Mouse (Mus musculus) layer of hippocampus, adult 8-10 months (tissue): ENCODE measurements around the gene Gm13271. TPM values are rescaled to one million over a fixed set of nuclear protein-coding genes. Genes with fewer than 3 reads are reported as not detected.
"Not testable (repeated sequence)": the region's sequence is repeated elsewhere in the genome, so short reads cannot be mapped to it uniquely, and the experiment has no call there.

Experiments
- DNase-seq, 2 experiments: peaks; one replicate each; pipeline ENCODE4 v3.0.0; 2022; ENCODE audit warnings: low spot score in 2 of 2
- total RNA-seq, 4 experiments: library from RNA; stranded (reverse); gene quantifications; 2 replicates each; pipeline ENCODE4 v1.2.4; 2022

Gene Gm13271
- total RNA-seq, 4 experiments from 2014 or later = not detected

GRCm38 (mm10) chr4:88759610-88760268, 5.1 kb downstream of the Gm13271 start, which contains the start of gene Gm13283:
Gene Gm13283 (plus strand): TSS chr4:88760119.
- peak in 1 of 2 experiments; percentile 47 for DNase-seq

DNA sequence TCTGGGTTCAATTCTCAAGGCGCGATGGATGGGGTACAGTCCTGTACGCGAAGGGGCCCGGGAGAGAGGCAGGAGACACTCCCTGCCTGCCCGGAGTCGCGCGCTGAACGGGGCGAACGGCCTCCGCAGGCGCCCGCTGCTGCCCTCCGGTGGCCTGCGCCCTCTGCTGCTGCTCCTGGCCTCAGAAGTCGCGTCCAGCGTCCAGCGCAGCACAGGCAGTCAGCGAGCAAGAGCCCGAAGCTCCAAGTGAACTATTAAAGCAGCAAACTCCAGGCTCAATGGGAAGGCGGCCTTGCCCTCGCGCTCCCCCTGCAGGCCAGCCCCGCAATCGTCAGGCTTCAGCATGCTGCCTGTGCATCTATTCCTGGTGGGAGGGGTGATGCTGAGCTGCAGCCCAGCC, 5.8 kb downstream of the Gm13271 start:
- peak; percentile 41 to 50 for DNase-seq

DNA sequence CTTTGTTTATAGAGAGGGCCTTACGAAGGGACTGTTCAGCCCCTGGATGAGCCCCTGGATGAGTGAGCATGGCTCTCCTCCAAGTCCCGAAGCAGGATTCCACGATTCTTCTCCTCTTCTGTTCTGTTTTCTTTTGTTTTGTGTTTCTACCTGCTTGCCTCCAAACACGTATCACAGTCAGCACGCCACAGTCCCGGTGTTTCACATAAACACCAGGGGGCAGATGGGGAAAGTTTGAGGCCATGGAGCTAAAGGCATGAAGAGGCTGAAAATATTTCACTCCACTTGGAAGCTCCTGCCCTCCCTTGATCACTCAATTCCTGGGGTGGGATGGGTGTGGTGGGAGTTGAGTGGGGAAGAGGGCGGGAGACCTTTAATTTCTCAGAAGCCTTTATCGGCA, 7.1 kb downstream of the Gm13271 start:
- DNase-seq = peak; percentile 70 to 78

- not testable (repeated sequence) for DNase-seq
Observed at GRCm38 (mm10) chr4:88762341-88762740, 7.7 kb downstream of the Gm13271 start.

DNA sequence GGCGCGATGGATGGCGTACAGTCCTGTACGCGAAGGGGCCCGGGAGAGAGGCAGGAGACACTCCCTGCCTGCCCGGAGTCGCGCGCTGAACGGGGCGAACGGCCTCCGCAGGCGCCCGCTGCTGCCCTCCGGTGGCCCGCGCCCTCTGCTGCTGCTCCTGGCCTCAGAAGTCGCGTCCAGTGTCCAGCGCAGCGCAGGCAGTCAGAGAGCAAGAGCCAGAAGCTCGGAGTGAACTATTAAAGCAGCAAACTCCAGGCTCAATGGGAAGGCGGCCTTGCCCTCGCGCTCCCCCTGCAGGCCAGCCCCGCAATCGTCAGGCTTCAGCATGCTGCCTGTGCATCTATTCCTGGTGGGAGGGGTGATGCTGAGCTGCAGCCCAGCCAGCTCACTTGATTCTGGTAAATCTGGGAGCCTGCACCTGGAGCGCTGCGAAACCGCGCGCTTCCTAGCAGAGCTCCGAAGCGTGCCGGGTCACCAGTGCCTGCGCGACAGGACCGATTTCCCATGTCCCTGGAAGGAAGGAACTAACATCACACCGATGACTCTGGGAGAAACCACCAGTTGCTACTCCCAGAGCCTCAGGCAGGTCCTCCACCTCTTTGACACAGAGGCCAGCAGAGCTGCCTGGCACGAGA, 8.8 kb downstream of the Gm13271 start:
- peak in 1 of 2 experiments; percentile 14 for DNase-seq

- not testable (repeated sequence) for DNase-seq
Observed at GRCm38 (mm10) chr4:88773534-88773933, 18.9 kb downstream of the Gm13271 start, which contains the start of gene Gm13290. Gene Gm13290 (plus strand): TSS chr4:88773834.

- DNase-seq = not testable (repeated sequence)
Observed at GRCm38 (mm10) chr4:88776622-88777021, 22.0 kb downstream of the Gm13271 start, which contains the start of gene Gm13289. Gene Gm13289 (plus strand): TSS chr4:88776922.

DNA sequence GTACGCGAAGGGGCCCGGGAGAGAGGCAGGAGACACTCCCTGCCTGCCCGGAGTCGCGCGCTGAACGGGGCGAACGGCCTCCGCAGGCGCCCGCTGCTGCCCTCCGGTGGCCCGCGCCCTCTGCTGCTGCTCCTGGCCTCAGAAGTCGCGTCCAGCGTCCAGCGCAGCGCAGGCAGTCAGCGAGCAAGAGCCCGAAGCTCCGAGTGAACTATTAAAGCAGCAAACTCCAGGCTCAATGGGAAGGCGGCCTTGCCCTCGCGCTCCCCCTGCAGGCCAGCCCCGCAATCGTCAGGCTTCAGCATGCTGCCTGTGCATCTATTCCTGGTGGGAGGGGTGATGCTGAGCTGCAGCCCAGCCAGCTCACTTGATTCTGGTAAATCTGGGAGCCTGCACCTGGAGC, 24.9 kb downstream of the Gm13271 start, which contains the start of gene Gm13272:
Gene Gm13272 (plus strand): TSS at position 301 of the 400 bp plus-strand sequence.
- DNase-seq = not testable (repeated sequence)

DNA sequence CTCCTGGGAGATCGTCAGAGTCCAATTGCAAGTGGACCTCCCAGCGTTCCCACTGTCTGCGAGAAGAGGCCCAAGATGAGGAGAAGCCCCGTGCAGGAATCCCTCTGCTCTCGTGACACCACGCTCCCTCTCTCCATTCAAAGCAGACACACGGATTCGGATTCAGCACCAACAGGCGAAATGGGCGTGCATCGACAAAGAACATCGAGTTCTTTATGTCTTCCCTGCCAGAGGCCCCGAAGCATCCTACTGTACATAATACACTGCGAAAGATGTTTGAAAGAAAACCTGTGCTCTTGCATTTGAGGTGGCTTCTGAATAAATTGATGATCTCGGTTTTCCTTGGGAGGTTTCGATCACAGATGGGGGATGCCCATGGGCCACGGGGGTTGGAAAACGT, 25.7 kb downstream of the Gm13271 start:
- not testable (repeated sequence) for DNase-seq

DNA sequence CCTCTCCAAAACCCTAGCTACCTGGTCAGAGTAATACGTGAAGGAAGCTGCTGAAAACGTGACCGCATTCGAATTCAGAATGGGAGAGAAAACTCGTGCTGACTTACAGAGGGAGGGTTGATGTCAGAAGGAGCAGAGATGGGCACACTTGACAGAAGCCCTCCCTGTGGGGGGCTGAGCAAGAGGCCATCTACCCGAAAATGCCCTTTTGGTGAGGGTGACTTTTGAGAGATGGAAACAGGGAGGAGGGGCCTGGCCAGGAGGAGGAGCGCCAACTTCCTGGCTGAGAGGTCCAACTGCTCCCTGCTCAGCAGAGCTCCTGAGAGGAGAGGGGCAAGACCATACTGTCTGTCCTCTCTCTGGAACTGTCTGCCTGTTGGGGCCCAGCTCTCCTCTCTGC, 27.2 kb downstream of the Gm13271 start, which contains the start of gene Ifnz:
Gene Ifnz (plus strand): TSS at position 301 of the 400 bp plus-strand sequence.
- not testable (repeated sequence) for DNase-seq

DNA sequence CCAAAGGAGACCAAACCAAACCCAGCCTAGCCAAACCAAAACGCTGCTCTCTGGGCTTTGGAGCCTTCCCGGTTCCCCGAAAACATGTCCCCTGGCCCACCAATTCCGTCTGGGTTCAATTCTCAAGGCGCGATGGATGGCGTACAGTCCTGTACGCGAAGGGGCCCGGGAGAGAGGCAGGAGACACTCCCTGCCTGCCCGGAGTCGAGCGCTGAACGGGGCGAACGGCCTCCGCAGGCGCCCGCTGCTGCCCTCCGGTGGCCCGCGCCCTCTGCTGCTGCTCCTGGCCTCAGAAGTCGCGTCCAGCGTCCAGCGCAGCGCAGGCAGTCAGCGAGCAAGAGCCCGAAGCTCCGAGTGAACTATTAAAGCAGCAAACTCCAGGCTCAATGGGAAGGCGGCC, 27.7 kb downstream of the Gm13271 start:
- not testable (repeated sequence) for DNase-seq

- DNase-seq = not testable (repeated sequence)
Observed at GRCm38 (mm10) chr4:88785409-88785808, 30.7 kb downstream of the Gm13271 start, which contains the start of gene Gm13276. Gene Gm13276 (plus strand): TSS chr4:88785709.

- DNase-seq = peak; percentile 25 to 55
Observed at GRCm38 (mm10) chr4:88788402-88788801, 33.7 kb downstream of the Gm13271 start, which contains the start of gene Gm13277. Gene Gm13277 (plus strand): TSS chr4:88788632.

- not testable (repeated sequence) for DNase-seq
Observed at GRCm38 (mm10) chr4:88791250-88791649, 36.6 kb downstream of the Gm13271 start, which contains the start of gene Gm13278. Gene Gm13278 (plus strand): TSS chr4:88791550.

DNA sequence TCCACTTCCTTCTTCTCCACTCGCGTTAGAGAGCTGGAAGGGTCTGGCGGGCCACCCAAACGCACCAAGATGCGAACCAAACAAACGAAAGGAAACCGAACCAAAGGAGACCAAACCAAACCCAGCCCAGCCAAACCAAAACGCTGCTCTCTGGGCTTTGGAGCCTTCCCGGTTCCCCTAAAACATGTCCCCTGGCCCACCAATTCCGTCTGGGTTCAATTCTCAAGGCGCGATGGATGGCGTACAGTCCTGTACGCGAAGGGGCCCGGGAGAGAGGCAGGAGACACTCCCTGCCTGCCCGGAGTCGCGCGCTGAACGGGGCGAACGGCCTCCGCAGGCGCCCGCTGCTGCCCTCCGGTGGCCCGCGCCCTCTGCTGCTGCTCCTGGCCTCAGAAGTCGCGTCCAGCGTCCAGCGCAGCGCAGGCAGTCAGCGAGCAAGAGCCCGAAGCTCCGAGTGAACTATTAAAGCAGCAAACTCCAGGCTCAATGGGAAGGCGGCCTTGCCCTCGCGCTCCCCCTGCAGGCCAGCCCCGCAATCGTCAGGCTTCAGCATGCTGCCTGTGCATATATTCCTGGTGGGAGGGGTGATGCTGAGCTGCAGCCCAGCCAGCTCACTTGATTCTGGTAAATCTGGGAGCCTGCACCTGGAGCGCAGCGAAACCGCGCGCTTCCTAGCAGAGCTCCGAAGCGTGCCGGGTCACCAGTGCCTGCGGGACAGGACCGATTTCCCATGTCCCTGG, 39.4 kb downstream of the Gm13271 start, which contains the start of gene Gm13275:
Gene Gm13275 (plus strand): TSS at position 552 of the 740 bp plus-strand sequence.
- peak; percentile 62 to 66 for DNase-seq

DNA sequence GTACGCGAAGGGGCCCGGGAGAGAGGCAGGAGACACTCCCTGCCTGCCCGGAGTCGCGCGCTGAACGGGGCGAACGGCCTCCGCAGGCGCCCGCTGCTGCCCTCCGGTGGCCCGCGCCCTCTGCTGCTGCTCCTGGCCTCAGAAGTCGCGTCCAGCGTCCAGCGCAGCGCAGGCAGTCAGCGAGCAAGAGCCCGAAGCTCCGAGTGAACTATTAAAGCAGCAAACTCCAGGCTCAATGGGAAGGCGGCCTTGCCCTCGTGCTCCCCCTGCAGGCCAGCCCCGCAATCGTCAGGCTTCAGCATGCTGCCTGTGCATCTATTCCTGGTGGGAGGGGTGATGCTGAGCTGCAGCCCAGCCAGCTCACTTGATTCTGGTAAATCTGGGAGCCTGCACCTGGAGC, 42.4 kb downstream of the Gm13271 start, which contains the start of gene Gm13279:
Gene Gm13279 (plus strand): TSS at position 301 of the 400 bp plus-strand sequence.
- DNase-seq = not testable (repeated sequence)

DNA sequence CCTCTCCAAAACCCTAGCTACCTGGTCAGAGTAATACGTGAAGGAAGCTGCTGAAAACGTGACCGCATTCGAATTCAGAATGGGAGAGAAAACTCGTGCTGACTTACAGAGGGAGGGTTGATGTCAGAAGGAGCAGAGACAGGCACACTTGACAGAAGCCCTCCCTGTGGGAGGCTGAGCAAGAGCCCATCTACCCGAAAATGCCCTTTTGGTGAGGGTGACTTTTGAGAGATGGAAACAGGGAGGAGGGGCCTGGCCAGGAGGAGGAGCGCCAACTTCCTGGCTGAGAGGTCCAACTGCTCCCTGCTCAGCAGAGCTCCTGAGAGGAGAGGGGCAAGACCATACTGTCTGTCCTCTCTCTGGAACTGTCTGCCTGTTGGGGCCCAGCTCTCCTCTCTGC, 44.7 kb downstream of the Gm13271 start, which contains the start of gene Gm13285:
Gene Gm13285 (plus strand): TSS at position 301 of the 400 bp plus-strand sequence.
- not testable (repeated sequence) for DNase-seq

DNA sequence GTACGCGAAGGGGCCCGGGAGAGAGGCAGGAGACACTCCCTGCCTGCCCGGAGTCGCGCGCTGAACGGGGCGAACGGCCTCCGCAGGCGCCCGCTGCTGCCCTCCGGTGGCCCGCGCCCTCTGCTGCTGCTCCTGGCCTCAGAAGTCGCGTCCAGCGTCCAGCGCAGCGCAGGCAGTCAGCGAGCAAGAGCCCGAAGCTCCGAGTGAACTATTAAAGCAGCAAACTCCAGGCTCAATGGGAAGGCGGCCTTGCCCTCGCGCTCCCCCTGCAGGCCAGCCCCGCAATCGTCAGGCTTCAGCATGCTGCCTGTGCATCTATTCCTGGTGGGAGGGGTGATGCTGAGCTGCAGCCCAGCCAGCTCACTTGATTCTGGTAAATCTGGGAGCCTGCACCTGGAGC, 48.3 kb downstream of the Gm13271 start, which contains the start of gene Gm13287:
Gene Gm13287 (plus strand): TSS at position 301 of the 400 bp plus-strand sequence.
- DNase-seq = not testable (repeated sequence)
